Mouse (Mus musculus) liver, embryonic 12.5 days (tissue): ENCODE measurements around the gene Rpap1. TPM values are rescaled to one million over a fixed set of nuclear protein-coding genes. Genes with fewer than 3 reads are reported as not detected.

ENCODE experiments used
- ATAC-seq: fragments of 200-750 bp; cut with Nextera tagmentation; 2 replicates; pipeline ENCODE4 v1.8.0; 2017; ENCODE audit warnings: moderate number of reproducible peaks, mild to moderate bottlenecking, moderate library complexity
- H3K27ac ChIP-seq: fragments of 300-500 bp; sonication (generic); 2 replicates; pipeline ENCODE4 v1.5.1; 2016; ENCODE audit warnings: mild to moderate bottlenecking
- H3K27me3 ChIP-seq: fragments of 300-500 bp; sonication (generic); replicated peaks from 2 replicates; pipeline ENCODE4 v1.6.1; 2016; ENCODE audit warnings: mild to moderate bottlenecking, moderate library complexity
- H3K36me3 ChIP-seq: fragments of 300-500 bp; sonication (generic); 2 replicates; pipeline ENCODE4 v1.6.1; 2016; ENCODE audit warnings: mild to moderate bottlenecking, moderate library complexity
- H3K4me1 ChIP-seq: fragments of 300-500 bp; sonication (generic); 2 replicates; pipeline ENCODE4 v1.6.1; 2016
- H3K4me2 ChIP-seq: fragments of 300-500 bp; sonication (generic); 2 replicates; pipeline ENCODE4 v1.6.1; 2016; ENCODE audit warnings: mild to moderate bottlenecking, moderate library complexity
- H3K4me3 ChIP-seq: fragments of 300-500 bp; sonication (generic); 2 replicates; pipeline ENCODE4 v1.5.1; 2016; ENCODE audit warnings: mild to moderate bottlenecking, moderate library complexity
- H3K9ac ChIP-seq: fragments of 300-500 bp; sonication (generic); 2 replicates; pipeline ENCODE4 v1.6.1; 2016; ENCODE audit warnings: mild to moderate bottlenecking, moderate library complexity
- H3K9me3 ChIP-seq: fragments of 300-500 bp; sonication (generic); replicated peaks from 2 replicates; pipeline ENCODE4 v1.6.1; 2016; ENCODE audit warnings: mild to moderate bottlenecking, moderate library complexity
- WGBS: fragments of 180-500 bp; shearing (Covaris S2); methylation state at CpG from one replicate; pipeline ENCODE4 v1.1.7; 2016; ENCODE audit not compliant: insufficient replicate concordance; 5-methylcytosine and 5-hydroxymethylcytosine counted together
- polyA plus RNA-seq: library from polyadenylated mRNA; unstranded; fragments of >200 nt; fragmentation: Nextera tagmentation; extraction: Ambion mirVana; gene quantifications from 2 replicates; pipeline ENCODE4 v1.2.1, GENCODE M21; 2016

The Rpap1 gene
- polyA plus RNA-seq, 1 experiment from 2014 or later: 17.4 TPM

- Histone ChIP-seq H3K36me3 (peaks cover 5% of the 10 kb centered on the region; the same call in 1 of the 2 replicates), H3K9ac (no peak overlapping the region), H3K4me3 (no peak overlapping the region), H3K27ac (no peak overlapping the region), H3K4me1 (peaks cover 14% of the 10 kb centered on the region), H3K4me2 (no peak overlapping the region), H3K9me3 (no peaks in the 10 kb centered on the region), H3K27me3 (peaks cover 21% of the 10 kb centered on the region)
- no peak for ATAC-seq
- WGBS: 64% methylated on average over 2 of the region's 2 CpGs
Measured at GRCm38 (mm10) chr2:119789996-119790395, 2.7 kb upstream of the Rpap1 start.

GRCm38 (mm10) chr2:119767246-119767645 lies 20.1 kb downstream of the Rpap1 start:
- Histone ChIP-seq H3K27me3 (peaks cover 4% of the 10 kb centered on the region), H3K9ac (no peak overlapping the region), H3K27ac (no peak overlapping the region), H3K36me3 (peaks cover 74% of the 10 kb centered on the region), H3K4me3 (no peak overlapping the region), H3K4me1 (no peaks in the 10 kb centered on the region), H3K4me2 (no peak overlapping the region), H3K9me3 (no peaks in the 10 kb centered on the region)
- ATAC-seq: no peak
- 83% methylated on average over 6 of the region's 6 CpGs for WGBS

GRCm38 (mm10) chr2:119763924-119764323 lies 23.4 kb downstream of the Rpap1 start:
- H3K4me1 ChIP-seq: 0 out of 2 replicates have a peak, but pooled peaks cover 2% of the 10 kb centered on the region
- H3K27ac ChIP-seq: no peak overlapping the region
- H3K9ac ChIP-seq: no peak overlapping the region
- H3K4me2 ChIP-seq: no peak overlapping the region
- peaks cover 36% of the 10 kb centered on the region for H3K27me3 ChIP-seq
- H3K36me3 ChIP-seq: peaks cover 40% of the 10 kb centered on the region
- 71% methylated on average over 4 of the region's 4 CpGs for WGBS
- no peak for ATAC-seq
- no peak overlapping the region for H3K4me3 ChIP-seq
- no peaks in the 10 kb centered on the region for H3K9me3 ChIP-seq

- no peak overlapping the region for H3K4me2 ChIP-seq
- ATAC-seq: no peak
- H3K36me3 ChIP-seq: peaks cover 29% of the 10 kb centered on the region
- H3K27me3 ChIP-seq: peaks cover 53% of the 10 kb centered on the region
- 51% methylated on average over 1 of the region's 1 CpGs for WGBS
- H3K4me1 ChIP-seq: peaks cover 18% of the 10 kb centered on the region
- H3K9ac ChIP-seq: no peak overlapping the region
- no peak overlapping the region for H3K27ac ChIP-seq
- no peaks in the 10 kb centered on the region for H3K9me3 ChIP-seq
- no peak overlapping the region for H3K4me3 ChIP-seq
Measured at GRCm38 (mm10) chr2:119762276-119762675, 25.1 kb downstream of the Rpap1 start.

GRCm38 (mm10) chr2:119760251-119760650 lies 27.1 kb downstream of the Rpap1 start, which contains the start of gene Ltk:
TSS of gene Ltk (minus strand) at chr2:119760431.
- H3K27ac ChIP-seq: no peak within 1 kb of the TSS
- H3K4me1 ChIP-seq: peaks cover 18% of the 10 kb centered on the region
- no peak for ATAC-seq
- no peaks in the 10 kb centered on the region for H3K9me3 ChIP-seq
- H3K4me3 ChIP-seq: 0 out of 2 replicates have a peak within 1 kb of the TSS, but pooled peaks have one; percentile 62
- WGBS: 10% methylated on average over 9 of the region's 9 CpGs
- H3K36me3 ChIP-seq: peaks cover 20% of the 10 kb centered on the region
- H3K4me2 ChIP-seq: no peak within 1 kb of the TSS; the same call in 1 of the 2 replicates
- H3K9ac ChIP-seq: no peak within 1 kb of the TSS
- H3K27me3 ChIP-seq: peaks cover 72% of the 10 kb centered on the region

GRCm38 (mm10) chr2:119758844-119759835 lies 28.2 kb downstream of the Rpap1 start:
- Histone ChIP-seq H3K36me3 (peaks cover 9% of the 10 kb centered on the region), H3K4me1 (peaks cover 18% of the 10 kb centered on the region), H3K9ac (no peak overlapping the region), H3K9me3 (no peaks in the 10 kb centered on the region), H3K27me3 (peaks cover 83% of the 10 kb centered on the region), H3K4me3 (peak overlapping the region; percentile 62), H3K4me2 (peak overlapping the region; percentile 87), H3K27ac (no peak overlapping the region)
- 5% methylated on average over 44 of the region's 44 CpGs for WGBS
- no peak for ATAC-seq

GRCm38 (mm10) chr2:119758101-119758843 lies 29.1 kb downstream of the Rpap1 start:
- H3K4me3 ChIP-seq: peak overlapping the region; percentile 62
- no peak overlapping the region for H3K27ac ChIP-seq
- no peaks in the 10 kb centered on the region for H3K36me3 ChIP-seq
- no peaks in the 10 kb centered on the region for H3K9me3 ChIP-seq
- H3K27me3 ChIP-seq: peaks cover 92% of the 10 kb centered on the region
- peaks cover 18% of the 10 kb centered on the region for H3K4me1 ChIP-seq
- peak overlapping the region; percentile 41; the same call in 1 of the 2 replicates for H3K9ac ChIP-seq
- WGBS: 1% methylated on average over 75 of the region's 77 CpGs
- peak overlapping the region; percentile 87 for H3K4me2 ChIP-seq
- peak; percentile 46 for ATAC-seq

- H3K9ac ChIP-seq: peak overlapping the region; percentile 41; the same call in 1 of the 2 replicates
- no peaks in the 10 kb centered on the region for H3K36me3 ChIP-seq
- peak overlapping the region; percentile 87 for H3K4me2 ChIP-seq
- peaks cover 98% of the 10 kb centered on the region for H3K27me3 ChIP-seq
- H3K27ac ChIP-seq: no peak overlapping the region
- no peak for ATAC-seq
- H3K4me3 ChIP-seq: peak overlapping the region; percentile 62
- H3K4me1 ChIP-seq: peaks cover 18% of the 10 kb centered on the region
- H3K9me3 ChIP-seq: no peaks in the 10 kb centered on the region
- 7% methylated on average over 31 of the region's 31 CpGs for WGBS
Measured at GRCm38 (mm10) chr2:119757601-119758100, 29.7 kb downstream of the Rpap1 start.

- WGBS: 63% methylated on average over 13 of the region's 13 CpGs
- no peak for ATAC-seq
Measured at GRCm38 (mm10) chr2:119749260-119749659, 38.1 kb downstream of the Rpap1 start.

GRCm38 (mm10) chr2:119747554-119747953 lies 39.8 kb downstream of the Rpap1 start:
- Histone ChIP-seq H3K27me3 (peaks cover 97% of the 10 kb centered on the region), H3K4me2 (no peak overlapping the region), H3K4me1 (peaks cover 34% of the 10 kb centered on the region), H3K27ac (no peak overlapping the region), H3K9me3 (no peaks in the 10 kb centered on the region), H3K4me3 (no peak overlapping the region), H3K9ac (no peak overlapping the region), H3K36me3 (no peaks in the 10 kb centered on the region)
- ATAC-seq: no peak
- WGBS: 64% methylated on average over 7 of the region's 7 CpGs

More at GRCm38 (mm10) chr2:119749260-119749659, 38.1 kb downstream of the Rpap1 start:
- Histone ChIP-seq H3K27me3 (peaks cover 97% of the 10 kb centered on the region), H3K4me1 (peaks cover 17% of the 10 kb centered on the region), H3K27ac (no peak overlapping the region), H3K36me3 (no peaks in the 10 kb centered on the region), H3K4me3 (no peak overlapping the region), H3K9me3 (no peaks in the 10 kb centered on the region), H3K9ac (no peak overlapping the region), H3K4me2 (no peak overlapping the region)

GRCm38 (mm10) chr2:119745281-119745680 lies 42.1 kb downstream of the Rpap1 start:
- Histone ChIP-seq H3K36me3 (no peaks in the 10 kb centered on the region), H3K9ac (no peak overlapping the region), H3K9me3 (no peaks in the 10 kb centered on the region), H3K4me2 (peak overlapping the region; percentile 97; the same call in 1 of the 2 replicates), H3K4me3 (no peak overlapping the region), H3K27me3 (peaks cover 81% of the 10 kb centered on the region), H3K27ac (peak overlapping the region; percentile 34; the same call in 1 of the 2 replicates), H3K4me1 (peaks cover 56% of the 10 kb centered on the region)
- no peak for ATAC-seq
- 8% methylated on average over 1 of the region's 1 CpGs for WGBS
